In genomic region chr5:105494918-105495901, GRCm38 (mm10) we compare ENCODE assay signal across 8 mouse cellular contexts. TPM values are rescaled to one million over a fixed set of nuclear protein-coding genes. Genes with fewer than 3 reads are reported as not detected.
DNase-seq lines count a peak whose midpoint lies in the region; ATAC-seq and TF ChIP-seq lines count a peak whose summit lies in the region.

No protein-coding gene starts in this region.

- H3K4me2 ChIP-seq in forebrain, embryonic 16.5 days (ENCODE audit: low read length) = peak overlapping the region; percentile 44
- peak overlapping the region; percentile 36 for H3K4me2 ChIP-seq in hindbrain, embryonic 11.5 days (replicated peaks; ENCODE audit: low read depth, low read length)

- H3K4me3 ChIP-seq in G1E (ENCODE audit: low read depth, low read length) = peak overlapping the region; percentile 33; the same call in 1 of the 2 replicates
- peak overlapping the region; percentile 50 for H3K4me3 ChIP-seq in bone marrow macrophage, adult 2 months (ENCODE audit: insufficient read depth, low read length)
- peak overlapping the region; percentile 23 for H3K4me3 ChIP-seq in forebrain, embryonic 16.5 days (replicated peaks; ENCODE audit: low read length)
- no peak overlapping the region for H3K4me3 ChIP-seq in hindbrain, embryonic 11.5 days (ENCODE audit: low read depth, low read length)

- intact Hi-C loops in left cerebral cortex, postnatal 14 days (cut with DNase I) = loop anchor here (5.0 kb wide), 3 partner anchors 78 to 372 kb away; partner anchors contain the start of gene Lrrc8b

- peak; percentile 89 for ATAC-seq in G1E (ENCODE audit: extremely low read depth, insufficient number of reproducible peaks, low FRiP score, poor library complexity, severe bottlenecking)
- ATAC-seq in forebrain, embryonic 16.5 days = peak; percentile 69
- ATAC-seq in hindbrain, embryonic 11.5 days (ENCODE audit: low FRiP score) = peak; percentile 91
- peak; percentile 83 for ATAC-seq in megakaryocyte progenitor cell, adult 5-6 weeks (replicated peaks; ENCODE audit: poor library complexity)

- TF ChIP-seq CTCF in G1E (IDR thresholded peaks at IDR 0.05; ENCODE audit: low read depth, low read length) = no peak
- TF ChIP-seq CTCF in bone marrow macrophage, adult 2 months (IDR thresholded peaks at IDR 0.05; ENCODE audit: low read depth, low read length) = no peak

- TF ChIP-seq POLR2A in bone marrow macrophage, adult 2 months (IDR thresholded peaks at IDR 0.05; ENCODE audit: borderline replicate concordance, low read depth, low read length) = no peak

- peaks cover 4% of the 10 kb centered on the region for H3K27me3 ChIP-seq in G1E (ENCODE audit: insufficient read depth, low read length)
- H3K27me3 ChIP-seq in forebrain, embryonic 16.5 days (replicated peaks; ENCODE audit: control insufficient read depth, insufficient read depth, low read length) = 0 out of 2 replicates have a peak, but pooled peaks cover 3% of the 10 kb centered on the region
- H3K27me3 ChIP-seq in hindbrain, embryonic 11.5 days (ENCODE audit: control insufficient read depth, insufficient read depth, low read length) = no peaks in the 10 kb centered on the region

- peak; percentile 45 for DNase-seq in G1E (ENCODE audit: low spot score)
- DNase-seq in hindbrain, embryonic 11.5 days (ENCODE audit: low spot score) = peak; percentile 88
- DNase-seq in left cerebral cortex, postnatal 14 days (ENCODE audit: low spot score in 2 of 2) = peak; percentile 57 to 81
- peak; percentile 53 for DNase-seq in skeletal muscle tissue, adult 2 months (ENCODE audit: low read depth, low spot score)
- DNase-seq in cerebellum, adult 9-11 months = no peak

- peaks cover 25% of the 10 kb centered on the region for H3K36me3 ChIP-seq in G1E (replicated peaks)
- H3K36me3 ChIP-seq in forebrain, embryonic 16.5 days (ENCODE audit: control insufficient read depth, insufficient read depth) = no peaks in the 10 kb centered on the region
- no peaks in the 10 kb centered on the region for H3K36me3 ChIP-seq in hindbrain, embryonic 11.5 days (ENCODE audit: control insufficient read depth, insufficient read depth, low read length)

- peaks cover 14% of the 10 kb centered on the region for H3K4me1 ChIP-seq in G1E (ENCODE audit: insufficient read depth, low read depth, low read length)
- H3K4me1 ChIP-seq in bone marrow macrophage, adult 2 months (ENCODE audit: control insufficient read depth, insufficient read depth, low read length) = peaks cover 23% of the 10 kb centered on the region
- peaks cover 44% of the 10 kb centered on the region for H3K4me1 ChIP-seq in forebrain, embryonic 16.5 days (replicated peaks; ENCODE audit: control insufficient read depth, insufficient read depth, low read length)
- H3K4me1 ChIP-seq in hindbrain, embryonic 11.5 days (replicated peaks; ENCODE audit: control insufficient read depth, insufficient read depth, low read length) = peaks cover 3% of the 10 kb centered on the region; the same call in 1 of the 2 replicates

- WGBS in forebrain, embryonic 16.5 days = 3% methylated on average over 22 of the region's 24 CpGs
- WGBS in hindbrain, embryonic 11.5 days = 5% methylated on average over 24 of the region's 24 CpGs

- H3K27ac ChIP-seq in bone marrow macrophage, adult 2 months (ENCODE audit: insufficient read depth, low read depth, low read length) = no peak overlapping the region
- no peak overlapping the region for H3K27ac ChIP-seq in forebrain, embryonic 16.5 days (ENCODE audit: low read length)
- no peak overlapping the region; the same call in 1 of the 2 replicates for H3K27ac ChIP-seq in hindbrain, embryonic 11.5 days (ENCODE audit: low read depth, low read length)

- no peaks in the 10 kb centered on the region for H3K9me3 ChIP-seq in G1E (replicated peaks)
- no peaks in the 10 kb centered on the region for H3K9me3 ChIP-seq in forebrain, embryonic 16.5 days (ENCODE audit: control insufficient read depth, low read length)
- no peaks in the 10 kb centered on the region for H3K9me3 ChIP-seq in hindbrain, embryonic 11.5 days (ENCODE audit: control insufficient read depth, low read length)

- H3K9ac ChIP-seq in forebrain, embryonic 16.5 days (replicated peaks; ENCODE audit: low read depth, low read length) = 0 out of 2 replicates have a peak overlapping the region, but pooled peaks have one; percentile 30
- no peak overlapping the region for H3K9ac ChIP-seq in hindbrain, embryonic 11.5 days (ENCODE audit: low read depth, low read length)

RNA-seq across cellular contexts. Expression of gene Lrrc8c, which starts 24.0 kb away (rescaled TPM):
- total RNA-seq in G1E (2014; fragmentation: Nextera tagmentation) (50.6 and 53.4 TPM in 2 replicates), G1E (2017) (7.7 and 10.1 TPM in 2 replicates)
- 70.0 and 75.7 TPM in 2 replicates for polyA plus RNA-seq in G1E (2012)
- polyA plus RNA-seq in bone marrow macrophage, adult 2 months (2012; ENCODE audit: insufficient read depth, insufficient read length, missing spikeins) = 9.6 and 12.1 TPM in 2 replicates
- 12.0 and 12.5 TPM in 2 replicates for polyA plus RNA-seq in forebrain, embryonic 16.5 days (2015; fragmentation: Nextera tagmentation; extraction: Ambion mirVana)
- polyA plus RNA-seq in hindbrain, embryonic 11.5 days (2014; fragmentation: Nextera tagmentation; extraction: Ambion mirVana) = 13.5 and 15.7 TPM in 2 replicates
- 10 to 100 TPM; 28.2 to 36.4 TPM for total RNA-seq in left cerebral cortex, postnatal 14 days (2021)
- 27.6 and 35.9 TPM in 2 replicates for total RNA-seq in megakaryocyte progenitor cell, adult 5-6 weeks (2015)
- total RNA-seq in megakaryocyte progenitor cell, adult 5-6 weeks (2017) = 5.5 and 7.4 TPM in 2 replicates
